Mouse (Mus musculus): ENCODE measurements around the gene Arhgap9. TPM values are rescaled to one million over a fixed set of nuclear protein-coding genes. Genes with fewer than 3 reads are reported as not detected.

Gene Arhgap9
- polyA plus RNA-seq, 1 experiment from 2014 or later: 1.1 TPM

- 0 out of 2 replicates have a peak within 1 kb of the TSS, but pooled peaks have one; percentile 20 for H3K9ac ChIP-seq
- no peak within 1 kb of the TSS for H3K27ac ChIP-seq
These were observed 20.3 kb downstream of the Arhgap9 start, which contains the start of gene Gli1 for GRCm38 (mm10) chr10:127341891-127342639. Gli1 (minus strand) TSS chr10:127341974.

GRCm38 (mm10) chr10:127343029-127343428 is 21.3 kb downstream of the Arhgap9 start:
- no peaks in the 10 kb centered on the region for H3K36me3 ChIP-seq
- WGBS: 67% methylated on average over 3 of the region's 3 CpGs
- H3K4me2 ChIP-seq: no peak overlapping the region
- H3K4me3 ChIP-seq: no peak overlapping the region
- ATAC-seq (ENCODE audit: low FRiP score): no peak
- H3K27ac ChIP-seq: no peak overlapping the region
- H3K4me1 ChIP-seq (replicated peaks): peaks cover 37% of the 10 kb centered on the region
- H3K27me3 ChIP-seq: peaks cover 40% of the 10 kb centered on the region
- no peaks in the 10 kb centered on the region for H3K9me3 ChIP-seq
- no peak overlapping the region for H3K9ac ChIP-seq

More at GRCm38 (mm10) chr10:127341891-127342639, 20.3 kb downstream of the Arhgap9 start, which contains the start of gene Gli1:
- WGBS: 1% methylated on average over 29 of the region's 29 CpGs
- no peaks in the 10 kb centered on the region for H3K9me3 ChIP-seq
- H3K4me3 ChIP-seq: peak within 1 kb of the TSS; percentile 35
- H3K36me3 ChIP-seq: no peaks in the 10 kb centered on the region
- peaks cover 48% of the 10 kb centered on the region for H3K27me3 ChIP-seq
- peaks cover 37% of the 10 kb centered on the region for H3K4me1 ChIP-seq (replicated peaks)
- ATAC-seq (ENCODE audit: low FRiP score): 0 out of 2 replicates have a peak, but pooled peaks have one; percentile 14
- peak within 1 kb of the TSS; percentile 61 for H3K4me2 ChIP-seq

- H3K4me1 ChIP-seq (replicated peaks): peaks cover 23% of the 10 kb centered on the region
These were observed 24.4 kb downstream of the Arhgap9 start for GRCm38 (mm10) chr10:127346173-127346572.

GRCm38 (mm10) chr10:127348957-127349356 is 27.2 kb downstream of the Arhgap9 start:
- Histone ChIP-seq H3K4me1 (replicated peaks) (0 out of 2 replicates have a peak, but pooled peaks cover 9% of the 10 kb centered on the region), H3K4me2 (no peak overlapping the region), H3K27me3 (peaks cover 9% of the 10 kb centered on the region), H3K9me3 (no peaks in the 10 kb centered on the region), H3K36me3 (no peaks in the 10 kb centered on the region), H3K9ac (no peak overlapping the region), H3K4me3 (no peak overlapping the region), H3K27ac (no peak overlapping the region)
- ATAC-seq (ENCODE audit: low FRiP score): no peak
- WGBS: 69% methylated on average over 4 of the region's 4 CpGs

More at GRCm38 (mm10) chr10:127346173-127346572, 24.4 kb downstream of the Arhgap9 start:
- H3K9ac ChIP-seq: no peak overlapping the region
- no peak overlapping the region for H3K27ac ChIP-seq
- H3K27me3 ChIP-seq: peaks cover 20% of the 10 kb centered on the region
- ATAC-seq (ENCODE audit: low FRiP score): no peak
- H3K4me2 ChIP-seq: no peak overlapping the region
- H3K36me3 ChIP-seq: no peaks in the 10 kb centered on the region
- WGBS: 87% methylated on average over 3 of the region's 3 CpGs
- H3K9me3 ChIP-seq: no peaks in the 10 kb centered on the region
- no peak overlapping the region for H3K4me3 ChIP-seq

- WGBS: 78% methylated on average over 8 of the region's 8 CpGs
- no peaks in the 10 kb centered on the region for H3K36me3 ChIP-seq
These were observed 28.0 kb downstream of the Arhgap9 start for GRCm38 (mm10) chr10:127349810-127350209.

GRCm38 (mm10) chr10:127350594-127351284 is 29.0 kb downstream of the Arhgap9 start:
- Histone ChIP-seq H3K27ac (no peak overlapping the region), H3K9me3 (no peaks in the 10 kb centered on the region), H3K4me1 (replicated peaks) (0 out of 2 replicates have a peak, but pooled peaks cover 9% of the 10 kb centered on the region), H3K4me3 (peak overlapping the region; percentile 24; the same call in 1 of the 2 replicates), H3K4me2 (peak overlapping the region; percentile 49), H3K36me3 (no peaks in the 10 kb centered on the region), H3K9ac (peak overlapping the region; percentile 51; the same call in 1 of the 2 replicates), H3K27me3 (peaks cover 9% of the 10 kb centered on the region)
- peak; percentile 83 for ATAC-seq (ENCODE audit: low FRiP score)
- 12% methylated on average over 24 of the region's 24 CpGs for WGBS

More at GRCm38 (mm10) chr10:127349810-127350209, 28.0 kb downstream of the Arhgap9 start:
- Histone ChIP-seq H3K4me2 (no peak overlapping the region), H3K9ac (no peak overlapping the region), H3K9me3 (no peaks in the 10 kb centered on the region), H3K4me3 (no peak overlapping the region), H3K27me3 (peaks cover 9% of the 10 kb centered on the region), H3K4me1 (replicated peaks) (0 out of 2 replicates have a peak, but pooled peaks cover 9% of the 10 kb centered on the region), H3K27ac (no peak overlapping the region)
- no peak for ATAC-seq (ENCODE audit: low FRiP score)

- peaks cover 9% of the 10 kb centered on the region for H3K27me3 ChIP-seq
- no peak for ATAC-seq (ENCODE audit: low FRiP score)
- no peaks in the 10 kb centered on the region for H3K9me3 ChIP-seq
- 0 out of 2 replicates have a peak, but pooled peaks cover 9% of the 10 kb centered on the region for H3K4me1 ChIP-seq (replicated peaks)
- H3K4me3 ChIP-seq: no peak overlapping the region
- H3K27ac ChIP-seq: no peak overlapping the region
- H3K9ac ChIP-seq: no peak overlapping the region
- WGBS: 90% methylated on average over 8 of the region's 8 CpGs
- no peaks in the 10 kb centered on the region for H3K36me3 ChIP-seq
- peak overlapping the region; percentile 49; the same call in 1 of the 2 replicates for H3K4me2 ChIP-seq
These were observed 29.5 kb downstream of the Arhgap9 start for GRCm38 (mm10) chr10:127351285-127351595.

- 0 out of 2 replicates have a peak, but pooled peaks cover 9% of the 10 kb centered on the region for H3K4me1 ChIP-seq (replicated peaks)
- no peaks in the 10 kb centered on the region for H3K9me3 ChIP-seq
- no peak for ATAC-seq (ENCODE audit: low FRiP score)
- no peaks in the 10 kb centered on the region for H3K36me3 ChIP-seq
- peaks cover 9% of the 10 kb centered on the region for H3K27me3 ChIP-seq
- H3K27ac ChIP-seq: no peak overlapping the region
- no peak overlapping the region for H3K4me2 ChIP-seq
- H3K4me3 ChIP-seq: no peak overlapping the region
- no peak overlapping the region for H3K9ac ChIP-seq
- WGBS: 71% methylated on average over 8 of the region's 8 CpGs
These were observed 30.0 kb downstream of the Arhgap9 start for GRCm38 (mm10) chr10:127351719-127352118.

- no peaks in the 10 kb centered on the region for H3K36me3 ChIP-seq
- 0 out of 2 replicates have a peak, but pooled peaks cover 9% of the 10 kb centered on the region for H3K4me1 ChIP-seq (replicated peaks)
- 86% methylated on average over 9 of the region's 9 CpGs for WGBS
- H3K9me3 ChIP-seq: no peaks in the 10 kb centered on the region
- H3K9ac ChIP-seq: no peak overlapping the region
- H3K27me3 ChIP-seq: peaks cover 9% of the 10 kb centered on the region
- H3K4me3 ChIP-seq: no peak overlapping the region
- no peak overlapping the region for H3K27ac ChIP-seq
- no peak for ATAC-seq (ENCODE audit: low FRiP score)
- H3K4me2 ChIP-seq: no peak overlapping the region
These were observed 30.4 kb downstream of the Arhgap9 start for GRCm38 (mm10) chr10:127352187-127352586.

GRCm38 (mm10) chr10:127352766-127353165 is 31.0 kb downstream of the Arhgap9 start:
- Histone ChIP-seq H3K27me3 (peaks cover 9% of the 10 kb centered on the region), H3K4me3 (no peak overlapping the region), H3K4me1 (replicated peaks) (0 out of 2 replicates have a peak, but pooled peaks cover 9% of the 10 kb centered on the region), H3K9me3 (no peaks in the 10 kb centered on the region), H3K9ac (no peak overlapping the region), H3K36me3 (no peaks in the 10 kb centered on the region), H3K4me2 (no peak overlapping the region), H3K27ac (no peak overlapping the region)
- WGBS: 89% methylated on average over 11 of the region's 11 CpGs
- no peak for ATAC-seq (ENCODE audit: low FRiP score)

- Histone ChIP-seq H3K36me3 (no peaks in the 10 kb centered on the region), H3K4me2 (no peak within 1 kb of the TSS), H3K27ac (no peak within 1 kb of the TSS), H3K4me3 (no peak within 1 kb of the TSS), H3K9me3 (no peaks in the 10 kb centered on the region), H3K27me3 (peaks cover 9% of the 10 kb centered on the region), H3K9ac (no peak within 1 kb of the TSS), H3K4me1 (replicated peaks) (0 out of 2 replicates have a peak, but pooled peaks cover 9% of the 10 kb centered on the region)
- ATAC-seq (ENCODE audit: low FRiP score): no peak
- 88% methylated on average over 18 of the region's 18 CpGs for WGBS
These were observed 32.4 kb downstream of the Arhgap9 start, which contains the start of gene Inhbe for GRCm38 (mm10) chr10:127353909-127354895. Inhbe (minus strand) TSS chr10:127354411.

Data from hindbrain, embryonic 13.5 days (tissue).